In genomic region chr9:120582619-120583308, GRCm38 (mm10) we compare ENCODE assay signal across 8 mouse cellular contexts. TPM values are rescaled to one million over a fixed set of nuclear protein-coding genes. Genes with fewer than 3 reads are reported as not detected.
DNase-seq lines count a peak whose midpoint lies in the region; ATAC-seq and TF ChIP-seq lines count a peak whose summit lies in the region.

No protein-coding gene starts in this region.

- peak; percentile 97 for TF ChIP-seq CTCF in lung, postnatal 0 days (IDR thresholded peaks at IDR 0.05)

- no peak for TF ChIP-seq EP300 in lung, postnatal 0 days (IDR thresholded peaks at IDR 0.05)

- H3K4me3 ChIP-seq in hindbrain, embryonic 11.5 days (ENCODE audit: low read depth, low read length), result peak overlapping the region; percentile 20
- peak overlapping the region; percentile 22 for H3K4me3 ChIP-seq in lung, postnatal 0 days (ENCODE audit: low read depth, low read length)

- H3K27me3 ChIP-seq in hindbrain, embryonic 11.5 days (ENCODE audit: control insufficient read depth, insufficient read depth, low read length), result no peaks in the 10 kb centered on the region
- no peaks in the 10 kb centered on the region for H3K27me3 ChIP-seq in lung, postnatal 0 days (replicated peaks; ENCODE audit: insufficient read depth, low read length)

- peak overlapping the region; percentile 7; the same call in 1 of the 2 replicates for H3K9ac ChIP-seq in hindbrain, embryonic 11.5 days (ENCODE audit: low read depth, low read length)
- 0 out of 2 replicates have a peak overlapping the region, but pooled peaks have one; percentile 1 for H3K9ac ChIP-seq in lung, postnatal 0 days (replicated peaks; ENCODE audit: low read depth)

- peak; percentile 94 for DNase-seq in MN1 (ENCODE audit: low spot score)
- peak; percentile 83 for DNase-seq in cerebellum, adult 9-11 months
- peak; percentile 87 to 95 for DNase-seq in frontal cortex, adult 2 months (ENCODE audit: extremely low spot score in 1 of 2, low spot score in 1 of 2)
- DNase-seq in hindbrain, embryonic 11.5 days (ENCODE audit: low spot score), result peak; percentile 90
- DNase-seq in layer of hippocampus, postnatal 10 days (ENCODE audit: low spot score in 2 of 2), result peak; percentile 90
- peak; percentile 96 for DNase-seq in lung, postnatal 0 days (ENCODE audit: low spot score)
- DNase-seq in ovary, postnatal 10 days (ENCODE audit: low spot score), result peak; percentile 60
- DNase-seq in thymus, postnatal 0 days (ENCODE audit: low spot score), result peak; percentile 95

- peak; percentile 84 for ATAC-seq in hindbrain, embryonic 11.5 days (ENCODE audit: low FRiP score)
- ATAC-seq in lung, postnatal 0 days, result peak; percentile 91

- H3K27ac ChIP-seq in hindbrain, embryonic 11.5 days (ENCODE audit: low read depth, low read length), result peak overlapping the region; percentile 36; the same call in 1 of the 2 replicates
- H3K27ac ChIP-seq in lung, postnatal 0 days (ENCODE audit: low read length), result peak overlapping the region; percentile 48; the same call in 1 of the 2 replicates

- H3K4me1 ChIP-seq in hindbrain, embryonic 11.5 days (replicated peaks; ENCODE audit: control insufficient read depth, insufficient read depth, low read length), result peaks cover 7% of the 10 kb centered on the region; the same call in 1 of the 2 replicates
- no peaks in the 10 kb centered on the region; the same call in 1 of the 2 replicates for H3K4me1 ChIP-seq in lung, postnatal 0 days (ENCODE audit: insufficient read depth, low read depth, low read length)

- WGBS in hindbrain, embryonic 11.5 days, result 9% methylated on average over 28 of the region's 28 CpGs
- WGBS in lung, postnatal 0 days, result 5% methylated on average over 28 of the region's 28 CpGs

- no peaks in the 10 kb centered on the region for H3K9me3 ChIP-seq in hindbrain, embryonic 11.5 days (ENCODE audit: control insufficient read depth, low read length)
- H3K9me3 ChIP-seq in lung, postnatal 0 days (ENCODE audit: low read length), result no peaks in the 10 kb centered on the region

- H3K36me3 ChIP-seq in hindbrain, embryonic 11.5 days (ENCODE audit: control insufficient read depth, insufficient read depth, low read length), result no peaks in the 10 kb centered on the region
- no peaks in the 10 kb centered on the region for H3K36me3 ChIP-seq in lung, postnatal 0 days (ENCODE audit: insufficient read depth, low read length)

- peak overlapping the region; percentile 63 for H3K4me2 ChIP-seq in hindbrain, embryonic 11.5 days (replicated peaks; ENCODE audit: low read depth, low read length)
- H3K4me2 ChIP-seq in lung, postnatal 0 days (replicated peaks; ENCODE audit: low read depth, low read length), result peak overlapping the region; percentile 58

RNA-seq across cellular contexts. Expression of gene Rpl14, which starts 11.5 kb away (rescaled TPM):
- 303 and 382 TPM in 2 replicates for polyA plus RNA-seq in frontal cortex, adult 2 months (2012; rRNA removed)
- polyA plus RNA-seq in hindbrain, embryonic 11.5 days (2014; fragmentation: Nextera tagmentation; extraction: Ambion mirVana), result 822 and 883 TPM in 2 replicates
- total RNA-seq in layer of hippocampus, postnatal 10 days (2021), result 100 to 1,000 TPM; 340 to 352 TPM
- polyA plus RNA-seq in lung, postnatal 0 days (2015; fragmentation: Nextera tagmentation; extraction: Ambion mirVana), result 456 and 488 TPM in 2 replicates
- 877 and 894 TPM in 2 replicates for polyA plus RNA-seq in thymus, postnatal 0 days (2015; fragmentation: Nextera tagmentation; extraction: Ambion mirVana)

RNA-seq across cellular contexts. Expression of gene Entpd3, which starts 43.1 kb away (rescaled TPM):
- 5.7 and 6.0 TPM in 2 replicates for polyA plus RNA-seq in frontal cortex, adult 2 months (2012; rRNA removed)
- 0.47 and 0.51 TPM in 2 replicates for polyA plus RNA-seq in hindbrain, embryonic 11.5 days (2014; fragmentation: Nextera tagmentation; extraction: Ambion mirVana)
- 1 to 10 TPM; 3.9 to 4.1 TPM for total RNA-seq in layer of hippocampus, postnatal 10 days (2021)
- 3.6 and 4.1 TPM in 2 replicates for polyA plus RNA-seq in lung, postnatal 0 days (2015; fragmentation: Nextera tagmentation; extraction: Ambion mirVana)
- 0.24 and 0.34 TPM in 2 replicates for polyA plus RNA-seq in thymus, postnatal 0 days (2015; fragmentation: Nextera tagmentation; extraction: Ambion mirVana)

Comparison
In these comparisons a context has a peak if more than half of its experiments do, and no peak if none do; other contexts are left out.
1. Peak in every context shown above with its lines: DNase-seq, ATAC-seq, H3K4me3 ChIP-seq and H3K27ac ChIP-seq.